Mouse (Mus musculus) forebrain, embryonic 12.5 days (tissue): ENCODE results near the gene Alox12b. TPM values are rescaled to one million over a fixed set of nuclear protein-coding genes. Genes with fewer than 3 reads are reported as not detected.
A peak's percentile ranks its signal among the peaks of the same experiment; 100 is the strongest.

Source experiments
- ATAC-seq: fragments of 200-750 bp; cut with Nextera tagmentation; 2 replicates; pipeline ENCODE4 v1.8.0; 2017; ENCODE audit warnings: moderate TSS enrichment; ENCODE audit not compliant: low FRiP score
- H3K27ac ChIP-seq: fragments of 300-500 bp; sonication (generic); 2 replicates; pipeline ENCODE4 v1.5.1; 2016; ENCODE audit warnings: mild to moderate bottlenecking
- H3K27me3 ChIP-seq: fragments of 300-500 bp; sonication (generic); 2 replicates; pipeline ENCODE4 v1.6.1; 2016; ENCODE audit warnings: mild to moderate bottlenecking
- H3K36me3 ChIP-seq: fragments of 300-500 bp; sonication (generic); replicated peaks from 2 replicates; pipeline ENCODE4 v1.6.1; 2016; ENCODE audit warnings: mild to moderate bottlenecking
- H3K4me1 ChIP-seq: fragments of 300-500 bp; sonication (generic); 2 replicates; pipeline ENCODE4 v1.6.1; 2016
- H3K4me2 ChIP-seq: fragments of 300-500 bp; sonication (generic); 2 replicates; pipeline ENCODE4 v1.6.1; 2016; ENCODE audit warnings: mild to moderate bottlenecking, moderate library complexity
- H3K4me3 ChIP-seq: fragments of 300-500 bp; sonication (generic); replicated peaks from 2 replicates; pipeline ENCODE4 v1.5.1; 2016; ENCODE audit warnings: mild to moderate bottlenecking
- H3K9ac ChIP-seq: fragments of 300-500 bp; sonication (generic); 2 replicates; pipeline ENCODE4 v1.6.1; 2016; ENCODE audit warnings: mild to moderate bottlenecking
- H3K9me3 ChIP-seq: fragments of 300-500 bp; sonication (generic); 2 replicates; pipeline ENCODE4 v1.6.1; 2016
- WGBS: fragments of 180-500 bp; shearing (Covaris S2); methylation state at CpG from one replicate; pipeline ENCODE4 v1.1.7; 2016; 5-methylcytosine and 5-hydroxymethylcytosine counted together
- polyA plus RNA-seq: library from polyadenylated mRNA; unstranded; fragments of >200 nt; fragmentation: Nextera tagmentation; extraction: Ambion mirVana; gene quantifications from 2 replicates; pipeline ENCODE4 v1.2.1, GENCODE M21; 2016

Alox12b gene
- polyA plus RNA-seq, 1 experiment from 2014 or later: not detected

DNA sequence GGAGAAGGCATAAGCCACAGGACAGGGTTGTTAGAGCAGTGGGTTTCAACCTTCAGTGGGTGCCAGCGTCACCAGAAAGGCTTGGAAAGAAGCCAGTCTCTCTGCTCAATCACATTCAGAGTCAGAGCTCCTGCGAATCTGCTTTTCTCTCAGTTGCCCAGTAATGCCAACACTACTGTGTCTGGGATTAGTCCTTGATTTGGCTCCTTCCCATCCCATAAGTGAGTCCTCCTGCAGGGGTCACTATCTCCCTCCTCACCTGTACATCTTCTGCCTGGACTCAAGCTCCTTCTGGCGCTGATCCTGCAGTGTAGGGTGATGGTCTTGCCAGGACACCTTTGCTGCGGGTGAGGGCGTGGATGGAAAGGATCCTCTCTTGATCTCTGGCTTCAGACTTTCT lies 40.0 kb downstream of the Alox12b start:
- peak overlapping the region; percentile 39; the same call in 1 of the 2 replicates for H3K9ac ChIP-seq

DNA sequence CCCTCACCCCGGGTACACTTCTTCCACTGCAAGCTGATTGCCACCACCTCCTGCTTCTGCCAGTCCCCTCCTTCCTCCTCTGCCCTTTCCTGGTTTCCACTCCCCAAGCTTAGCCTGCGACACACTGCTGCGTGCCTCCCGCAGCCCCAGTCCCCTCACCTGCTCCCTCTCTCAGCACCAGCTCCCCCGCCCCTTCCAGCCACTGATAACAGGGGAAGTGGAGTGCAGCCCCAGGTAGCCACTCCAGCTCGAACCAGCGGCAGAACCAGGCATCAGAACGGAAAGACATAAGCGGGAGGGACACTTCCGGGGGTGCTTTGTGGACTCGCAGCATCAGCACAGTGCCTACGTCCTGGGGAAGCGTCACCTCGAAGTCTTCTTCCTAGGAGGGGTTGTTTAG lies 40.4 kb downstream of the Alox12b start:
- Histone ChIP-seq H3K4me3 (peak overlapping the region; percentile 20), H3K27me3 (peaks cover 32% of the 10 kb centered on the region), H3K36me3 (no peaks in the 10 kb centered on the region), H3K4me2 (peak overlapping the region; percentile 42), H3K4me1 (peaks cover 8% of the 10 kb centered on the region), H3K9ac (peak overlapping the region; percentile 39), H3K9me3 (no peaks in the 10 kb centered on the region), H3K27ac (no peak overlapping the region)
- no peak for ATAC-seq
- WGBS: 0% methylated on average over 14 of the region's 14 CpGs

More for the DNA sequence above, 40.0 kb downstream of the Alox12b start:
- peak overlapping the region; percentile 42 for H3K4me2 ChIP-seq
- no peak for ATAC-seq
- H3K9me3 ChIP-seq: no peaks in the 10 kb centered on the region
- H3K4me3 ChIP-seq: peak overlapping the region; percentile 20
- H3K27ac ChIP-seq: no peak overlapping the region
- H3K4me1 ChIP-seq: peaks cover 8% of the 10 kb centered on the region
- no peaks in the 10 kb centered on the region for H3K36me3 ChIP-seq
- peaks cover 32% of the 10 kb centered on the region for H3K27me3 ChIP-seq
- WGBS: 8% methylated on average over 5 of the region's 5 CpGs

DNA sequence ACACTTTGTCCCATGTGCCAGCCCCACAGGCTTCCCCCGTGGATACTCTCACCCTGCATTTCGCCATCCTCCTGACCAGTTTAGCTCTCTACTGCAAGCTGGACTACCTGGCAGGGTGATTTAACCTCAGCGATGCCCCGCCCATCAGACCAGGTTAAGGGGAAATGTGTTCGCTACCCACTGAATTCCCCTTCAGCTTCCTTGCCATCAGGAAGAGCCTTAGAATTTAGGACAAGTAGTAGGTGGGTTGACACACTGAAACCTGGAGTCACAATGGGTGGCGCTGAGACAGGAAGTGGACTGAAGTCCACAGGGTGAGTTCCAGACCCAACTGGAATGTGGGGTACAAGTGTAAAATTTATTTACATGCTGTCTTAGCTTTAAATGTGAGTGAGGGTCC lies 41.0 kb downstream of the Alox12b start, which contains the start of gene Alox8:
Gene Alox8, minus strand, starts transcription at position 101 of the 400 bp plus-strand sequence.
- Histone ChIP-seq H3K36me3 (no peaks in the 10 kb centered on the region), H3K4me2 (peak within 1 kb of the TSS; percentile 42), H3K27ac (no peak within 1 kb of the TSS), H3K27me3 (peaks cover 32% of the 10 kb centered on the region), H3K9me3 (no peaks in the 10 kb centered on the region), H3K4me3 (peak within 1 kb of the TSS; percentile 20), H3K4me1 (peaks cover 8% of the 10 kb centered on the region), H3K9ac (peak within 1 kb of the TSS; percentile 39)
- WGBS: 36% methylated on average over 6 of the region's 6 CpGs
- ATAC-seq: no peak

DNA sequence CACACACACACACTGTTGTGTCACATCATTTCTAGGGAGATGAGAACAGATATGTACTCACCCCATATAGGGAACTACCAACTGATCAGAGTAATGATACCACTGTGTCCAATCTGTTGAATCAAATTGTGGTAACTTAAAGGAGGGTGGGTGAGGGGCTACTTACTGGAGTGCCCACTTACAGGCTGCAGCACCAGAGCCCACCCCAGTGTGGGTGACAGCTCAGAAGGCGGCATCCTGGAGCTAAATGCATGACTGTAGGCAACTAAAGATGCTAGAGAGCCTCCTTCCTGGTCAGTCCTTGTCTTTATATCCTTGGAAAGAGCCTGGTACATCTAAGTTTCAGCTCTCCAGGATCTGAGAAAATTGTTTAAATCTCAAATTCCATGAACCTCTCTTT lies 42.5 kb downstream of the Alox12b start:
- Histone ChIP-seq H3K27me3 (peaks cover 32% of the 10 kb centered on the region), H3K36me3 (no peaks in the 10 kb centered on the region), H3K4me2 (no peak overlapping the region), H3K27ac (no peak overlapping the region), H3K9ac (no peak overlapping the region), H3K4me1 (peaks cover 8% of the 10 kb centered on the region), H3K9me3 (no peaks in the 10 kb centered on the region), H3K4me3 (no peak overlapping the region)
- no peak for ATAC-seq
- WGBS: 74% methylated on average over 1 of the region's 1 CpGs

DNA sequence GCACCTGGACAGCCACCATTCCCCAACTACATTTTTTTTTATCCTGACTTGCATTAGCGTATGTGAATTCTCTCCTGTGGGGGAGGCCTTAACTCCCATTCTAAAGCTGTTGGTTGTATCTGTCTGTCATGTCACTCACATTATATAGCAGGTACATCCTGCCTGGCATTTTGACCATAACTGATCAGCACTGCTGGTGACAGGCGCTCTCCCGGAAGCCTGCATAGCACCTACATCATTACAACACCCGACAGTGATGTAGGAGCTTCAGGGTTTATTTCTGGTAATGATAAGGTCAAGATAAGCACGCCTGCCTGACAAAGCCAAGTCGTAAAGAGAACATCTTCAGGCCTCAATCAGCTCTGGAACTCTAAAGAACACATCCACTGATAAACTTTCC lies 43.4 kb downstream of the Alox12b start:
- Histone ChIP-seq H3K27ac (no peak overlapping the region), H3K9ac (no peak overlapping the region), H3K4me3 (no peak overlapping the region), H3K4me2 (no peak overlapping the region), H3K36me3 (no peaks in the 10 kb centered on the region), H3K27me3 (peaks cover 32% of the 10 kb centered on the region), H3K4me1 (peaks cover 8% of the 10 kb centered on the region), H3K9me3 (no peaks in the 10 kb centered on the region)
- WGBS: 83% methylated on average over 6 of the region's 6 CpGs
- ATAC-seq: no peak

DNA sequence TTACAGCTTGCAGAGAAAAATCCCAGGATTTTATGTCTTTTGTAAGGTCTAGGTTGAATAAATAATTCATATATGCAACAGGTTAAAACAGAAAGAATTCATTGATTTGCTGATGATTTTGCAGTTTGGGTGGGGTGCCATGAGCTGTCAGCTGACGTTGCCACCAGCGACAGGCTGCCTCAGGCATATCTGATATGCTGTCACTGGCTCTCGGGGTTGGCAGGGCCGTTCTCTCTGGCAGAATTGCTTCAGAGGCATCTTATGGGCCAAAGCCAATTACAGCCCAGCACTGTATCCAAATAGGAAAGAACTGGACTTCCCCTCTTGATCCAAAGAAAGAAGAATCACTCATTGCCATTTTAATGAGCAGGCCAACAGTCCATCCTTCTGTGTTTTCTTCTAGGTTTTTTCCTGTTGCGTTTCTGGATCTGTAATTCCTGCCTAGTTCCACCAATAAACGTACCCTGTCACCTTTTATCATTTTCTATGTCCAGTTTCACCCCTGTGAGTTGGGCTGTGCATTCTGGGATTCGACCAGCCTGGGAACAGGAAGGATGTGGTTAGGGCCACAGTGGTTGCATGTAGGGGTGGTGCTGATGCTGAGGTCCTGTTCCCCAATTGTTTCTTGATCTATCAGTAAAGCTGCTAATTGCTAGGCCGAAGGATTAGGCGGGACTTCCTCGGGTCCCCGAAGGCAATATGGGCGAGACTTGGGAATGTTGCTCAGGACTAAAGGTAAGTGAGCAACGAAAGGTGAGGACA lies 45.9 kb downstream of the Alox12b start:
- no peak overlapping the region for H3K27ac ChIP-seq

DNA sequence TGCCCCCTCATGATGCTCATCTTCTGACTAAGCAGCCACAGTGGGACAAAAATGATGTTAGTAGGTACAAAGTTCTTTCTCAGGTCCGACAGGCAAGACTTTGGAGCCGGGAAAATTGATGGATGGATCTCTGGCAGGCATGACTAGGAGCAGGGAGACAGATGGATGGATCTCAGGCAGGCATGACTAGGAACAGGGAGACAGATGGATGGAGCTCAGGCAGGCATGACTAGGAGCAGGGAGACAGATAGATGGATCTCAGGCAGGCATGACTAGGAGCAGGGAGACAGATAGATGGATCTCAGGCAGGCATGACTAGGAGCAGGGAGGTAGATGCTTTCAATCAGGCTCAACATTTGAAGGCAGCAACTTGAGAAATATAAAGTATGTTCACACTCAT lies 54.6 kb downstream of the Alox12b start:
- Histone ChIP-seq H3K27me3 (0 out of 2 replicates have a peak, but pooled peaks cover 5% of the 10 kb centered on the region), H3K4me3 (peak overlapping the region; percentile 17; the same call in 1 of the 2 replicates), H3K4me1 (no peaks in the 10 kb centered on the region), H3K9me3 (no peaks in the 10 kb centered on the region), H3K4me2 (peak overlapping the region; percentile 21; the same call in 1 of the 2 replicates), H3K9ac (no peak overlapping the region), H3K27ac (no peak overlapping the region), H3K36me3 (no peaks in the 10 kb centered on the region)
- WGBS: 49% methylated on average over 2 of the region's 2 CpGs
- ATAC-seq: no peak

More for the DNA sequence above, 45.9 kb downstream of the Alox12b start:
- H3K4me1 ChIP-seq: 0 out of 2 replicates have a peak, but pooled peaks cover under 1% of the 10 kb centered on the region
- no peaks in the 10 kb centered on the region for H3K36me3 ChIP-seq
- H3K9ac ChIP-seq: no peak overlapping the region
- H3K4me2 ChIP-seq: no peak overlapping the region
- no peaks in the 10 kb centered on the region for H3K9me3 ChIP-seq
- ATAC-seq: no peak
- H3K27me3 ChIP-seq: peaks cover 13% of the 10 kb centered on the region
- H3K4me3 ChIP-seq: no peak overlapping the region
- 83% methylated on average over 13 of the region's 13 CpGs for WGBS

DNA sequence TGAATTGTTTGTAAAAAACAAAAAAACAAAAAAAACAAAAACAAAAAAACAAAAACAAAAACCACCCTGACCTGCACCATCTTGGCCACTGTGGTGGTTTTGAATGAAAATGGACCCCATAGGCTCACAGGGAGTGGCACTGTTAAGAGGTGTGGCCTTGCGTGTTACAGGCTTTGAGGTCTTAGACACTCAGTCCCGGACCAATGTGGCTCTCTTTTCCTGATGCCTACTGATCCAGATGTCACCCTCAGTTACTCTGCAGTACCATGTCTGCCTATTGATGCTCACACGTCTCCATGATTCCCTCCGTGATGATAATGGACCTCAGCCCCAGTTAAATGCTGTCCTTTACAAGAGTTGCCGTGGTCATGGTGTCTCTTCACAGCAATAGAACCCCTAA lies 60.6 kb downstream of the Alox12b start:
- WGBS: 91% methylated on average over 5 of the region's 5 CpGs
- Histone ChIP-seq H3K9me3 (no peaks in the 10 kb centered on the region), H3K27ac (no peak overlapping the region), H3K27me3 (no peaks in the 10 kb centered on the region), H3K36me3 (no peaks in the 10 kb centered on the region), H3K9ac (no peak overlapping the region), H3K4me3 (no peak overlapping the region), H3K4me1 (no peaks in the 10 kb centered on the region), H3K4me2 (no peak overlapping the region)
- no peak for ATAC-seq

DNA sequence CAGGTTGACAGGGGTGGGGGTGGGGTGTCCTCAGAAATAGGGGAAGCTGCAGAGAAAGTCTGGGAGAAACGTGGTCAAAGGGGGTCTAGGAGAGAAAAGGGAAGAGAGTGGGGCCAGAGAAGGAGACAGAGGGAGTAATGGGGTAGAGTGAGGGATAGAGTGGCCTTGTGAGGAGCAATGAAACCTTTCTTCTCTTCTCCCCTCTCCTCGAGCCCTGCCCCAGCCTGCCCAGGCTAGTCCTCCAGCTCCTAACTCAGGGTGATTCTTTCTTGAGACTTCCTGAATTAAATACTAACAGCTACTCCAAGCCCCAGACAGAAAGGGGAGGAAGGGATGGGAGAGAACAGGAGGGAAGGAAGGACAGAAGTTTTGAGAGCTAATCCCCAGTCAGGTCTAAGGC lies 61.9 kb downstream of the Alox12b start:
- ATAC-seq: no peak

More for the DNA sequence above, 61.9 kb downstream of the Alox12b start:
- no peaks in the 10 kb centered on the region for H3K27me3 ChIP-seq
- 52% methylated on average over 2 of the region's 2 CpGs for WGBS
- no peaks in the 10 kb centered on the region for H3K4me1 ChIP-seq
- H3K9ac ChIP-seq: no peak overlapping the region
- H3K27ac ChIP-seq: no peak overlapping the region
- no peaks in the 10 kb centered on the region for H3K36me3 ChIP-seq
- H3K4me2 ChIP-seq: no peak overlapping the region
- no peaks in the 10 kb centered on the region for H3K9me3 ChIP-seq
- no peak overlapping the region for H3K4me3 ChIP-seq

Other genes with a start within 250 kb of the Alox12b start
- 0.18 and 0.54 TPM in 2 replicates for gene Odf4, start 229.9 kb upstream of the Alox12b start, polyA plus RNA-seq
- gene Arhgef15, start 199.5 kb upstream of the Alox12b start, polyA plus RNA-seq: 5.6 and 6.4 TPM in 2 replicates
- gene Slc25a35, start 188.9 kb upstream of the Alox12b start, polyA plus RNA-seq: 2.1 and 2.6 TPM in 2 replicates
- 54.1 and 57.8 TPM in 2 replicates for gene Rangrf, start 181.8 kb upstream of the Alox12b start, polyA plus RNA-seq
- gene Pfas, start 148.5 kb upstream of the Alox12b start, polyA plus RNA-seq: 35.4 and 40.4 TPM in 2 replicates
- 71.0 and 81.5 TPM in 2 replicates for gene Ctc1, start 141.1 kb upstream of the Alox12b start, polyA plus RNA-seq
- 163 and 169 TPM in 2 replicates for gene Aurkb, start 111.3 kb upstream of the Alox12b start, polyA plus RNA-seq
- gene Borcs6, start 97.3 kb upstream of the Alox12b start, polyA plus RNA-seq: 7.4 and 11.1 TPM in 2 replicates
- gene Tmem107, start 86.2 kb upstream of the Alox12b start, polyA plus RNA-seq: 53.4 and 56.9 TPM in 2 replicates
- gene Vamp2, start 68.5 kb upstream of the Alox12b start, polyA plus RNA-seq: 103 and 121 TPM in 2 replicates
- 7.8 and 12.3 TPM in 2 replicates for gene Per1, start 61.8 kb upstream of the Alox12b start, polyA plus RNA-seq
- 0.31 and 0.43 TPM in 2 replicates for gene Hes7, start 36.6 kb upstream of the Alox12b start, polyA plus RNA-seq
- 0.11 TPM in 1 of 2 replicates, not detected in the other for gene 9130213A22Rik, start 34.4 kb upstream of the Alox12b start, polyA plus RNA-seq
- gene Aloxe3, start 31.1 kb upstream of the Alox12b start, polyA plus RNA-seq: 0.19 and 0.55 TPM in 2 replicates
- gene Alox8, start 40.9 kb downstream of the Alox12b start, polyA plus RNA-seq: not detected in 2 replicates
- 0.17 and 0.19 TPM in 2 replicates for gene Gucy2e, start 80.0 kb downstream of the Alox12b start, polyA plus RNA-seq
- gene Cntrob, start 166.8 kb downstream of the Alox12b start, polyA plus RNA-seq: 49.0 and 52.6 TPM in 2 replicates
- 185 and 192 TPM in 2 replicates for gene Trappc1, start 167.0 kb downstream of the Alox12b start, polyA plus RNA-seq
- gene Kcnab3, start 169.3 kb downstream of the Alox12b start, polyA plus RNA-seq: 5.1 and 5.5 TPM in 2 replicates
- gene Rnf227, start 183.5 kb downstream of the Alox12b start, polyA plus RNA-seq: 44.8 and 46.3 TPM in 2 replicates
- gene Chd3, start 212.4 kb downstream of the Alox12b start, polyA plus RNA-seq: 94.3 and 98.3 TPM in 2 replicates
- 91.7 and 103 TPM in 2 replicates for gene Naa38, start 238.5 kb downstream of the Alox12b start, polyA plus RNA-seq
- 55.0 and 60.9 TPM in 2 replicates for gene Cyb5d1, start 238.6 kb downstream of the Alox12b start, polyA plus RNA-seq
- gene Tmem88, start 241.2 kb downstream of the Alox12b start, polyA plus RNA-seq: 9.1 and 11.2 TPM in 2 replicates